Mouse (Mus musculus) intestine, embryonic 15.5 days (tissue): ENCODE measurements around the gene Kmt2c. TPM values are rescaled to one million over a fixed set of nuclear protein-coding genes. Genes with fewer than 3 reads are reported as not detected.

Source experiments
- ATAC-seq: fragments of 200-750 bp; cut with Nextera tagmentation; 2 replicates; pipeline ENCODE4 v1.8.0; 2017; ENCODE audit warnings: moderate TSS enrichment, moderate library complexity
- H3K27ac ChIP-seq: fragments of 300-500 bp; sonication (generic); 2 replicates; pipeline ENCODE4 v1.5.1; 2015; ENCODE audit warnings: mild to moderate bottlenecking, inconsistent platforms
- H3K27me3 ChIP-seq: fragments of 300-500 bp; sonication (generic); replicated peaks from 2 replicates; pipeline ENCODE4 v1.6.1; 2015; ENCODE audit warnings: inconsistent platforms
- H3K36me3 ChIP-seq: fragments of 300-500 bp; sonication (generic); 2 replicates; pipeline ENCODE4 v1.6.1; 2015; ENCODE audit warnings: inconsistent platforms
- H3K4me1 ChIP-seq: fragments of 300-500 bp; sonication (generic); replicated peaks from 2 replicates; pipeline ENCODE4 v1.6.1; 2015; ENCODE audit warnings: inconsistent platforms
- H3K4me2 ChIP-seq: fragments of 300-500 bp; sonication (generic); replicated peaks from 2 replicates; pipeline ENCODE4 v1.6.1; 2015; ENCODE audit warnings: mild to moderate bottlenecking, inconsistent platforms
- H3K4me3 ChIP-seq: fragments of 300-500 bp; sonication (generic); replicated peaks from 2 replicates; pipeline ENCODE4 v1.5.1; 2015; ENCODE audit warnings: inconsistent platforms
- H3K9ac ChIP-seq: fragments of 300-500 bp; sonication (generic); 2 replicates; pipeline ENCODE4 v1.6.1; 2015; ENCODE audit warnings: inconsistent platforms
- H3K9me3 ChIP-seq: fragments of 300-500 bp; sonication (generic); 2 replicates; pipeline ENCODE4 v1.6.1; 2016; ENCODE audit warnings: inconsistent platforms
- WGBS: fragments of 180-500 bp; shearing (Covaris S2); methylation state at CpG from one replicate; pipeline ENCODE4 v1.1.7; 2015; 5-methylcytosine and 5-hydroxymethylcytosine counted together
- polyA plus RNA-seq: library from polyadenylated mRNA; unstranded; fragments of >200 nt; fragmentation: Nextera tagmentation; extraction: Ambion mirVana; gene quantifications from 2 replicates; pipeline ENCODE4 v1.2.1, GENCODE M21; 2015

The Kmt2c gene
- 11.5 and 11.8 TPM in 2 replicates for polyA plus RNA-seq

DNA sequence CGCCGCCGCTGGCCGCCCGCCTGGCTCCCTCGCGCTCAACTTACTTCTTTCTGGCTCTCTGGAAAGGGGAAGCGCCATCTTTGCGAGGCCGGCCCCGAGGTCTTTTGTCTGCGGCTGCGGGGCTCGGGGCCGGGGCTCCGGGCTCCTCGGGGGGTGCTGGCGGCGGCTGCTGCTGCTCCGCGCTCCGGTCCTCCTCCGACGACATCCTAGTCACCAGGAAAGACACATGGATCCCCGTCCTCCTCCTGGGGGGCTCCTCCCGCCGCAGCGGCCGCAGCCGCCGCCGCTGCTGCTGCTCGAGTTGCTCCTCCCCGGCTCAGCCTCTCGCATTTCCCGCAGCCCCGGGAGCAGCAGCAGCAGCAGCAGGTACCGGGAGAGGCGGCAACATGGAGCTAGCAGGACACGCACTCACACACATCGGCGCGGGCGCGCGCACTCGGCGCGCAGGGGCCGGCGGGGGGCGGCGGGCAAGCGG, at the start of gene Kmt2c:
Gene Kmt2c (minus strand): TSS at position 438 of the 475 bp plus-strand sequence.
- Histone ChIP-seq H3K9ac (peak within 1 kb of the TSS; percentile 93), H3K4me1 (peaks cover 3% of the 10 kb centered on the region; the same call in 1 of the 2 replicates), H3K27ac (peak within 1 kb of the TSS; percentile 100), H3K36me3 (no peaks in the 10 kb centered on the region), H3K4me2 (peak within 1 kb of the TSS; percentile 81), H3K27me3 (no peaks in the 10 kb centered on the region), H3K4me3 (peak within 1 kb of the TSS; percentile 96), H3K9me3 (no peaks in the 10 kb centered on the region)
- under 1% methylated on average over 47 of the region's 54 CpGs for WGBS
- ATAC-seq = peak; percentile 29

DNA sequence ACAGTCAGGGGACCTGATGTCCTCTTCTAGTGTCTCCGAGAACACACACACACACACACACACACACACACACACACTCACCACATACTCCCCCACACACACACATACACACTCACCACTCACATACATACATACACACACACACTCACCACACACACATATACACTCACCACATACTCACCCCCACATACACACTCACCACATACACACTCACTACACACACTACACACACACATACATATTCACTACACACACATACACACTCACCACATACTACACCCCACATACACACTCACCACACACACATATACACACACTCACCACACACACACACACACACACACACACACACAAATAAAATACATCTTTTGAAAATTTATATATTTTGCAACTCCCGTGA, 48.3 kb upstream of the Kmt2c start:
- no peak overlapping the region for H3K27ac ChIP-seq
- H3K36me3 ChIP-seq = no peaks in the 10 kb centered on the region
- H3K4me3 ChIP-seq = no peak overlapping the region
- 92% methylated on average over 2 of the region's 2 CpGs for WGBS
- no peaks in the 10 kb centered on the region for H3K4me1 ChIP-seq
- no peak for ATAC-seq
- no peaks in the 10 kb centered on the region for H3K27me3 ChIP-seq
- no peaks in the 10 kb centered on the region for H3K9me3 ChIP-seq
- no peak overlapping the region for H3K9ac ChIP-seq
- H3K4me2 ChIP-seq = no peak overlapping the region

DNA sequence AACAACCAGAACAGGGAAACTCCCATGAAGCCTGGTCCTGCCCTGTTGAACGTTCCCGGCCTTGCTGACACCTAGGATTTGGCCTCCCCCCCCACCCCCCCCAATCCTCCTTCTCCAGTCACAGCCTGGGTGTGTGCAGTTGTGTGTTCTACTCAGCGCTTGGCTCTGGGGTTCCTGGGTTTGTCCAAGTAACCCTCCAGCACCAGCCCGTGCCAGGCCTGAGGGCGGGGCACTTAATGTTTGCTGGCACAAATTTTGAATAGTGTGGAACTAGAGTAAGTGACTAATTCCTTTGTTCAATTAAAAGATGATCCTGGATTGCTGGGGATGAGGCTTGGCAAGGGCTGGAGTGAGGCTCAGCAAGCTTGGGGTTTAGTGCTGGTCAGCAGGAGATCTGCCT, 46.0 kb upstream of the Kmt2c start:
- no peak for ATAC-seq
- no peaks in the 10 kb centered on the region for H3K4me1 ChIP-seq
- H3K4me3 ChIP-seq = no peak overlapping the region
- H3K27ac ChIP-seq = no peak overlapping the region
- H3K4me2 ChIP-seq = no peak overlapping the region
- H3K27me3 ChIP-seq = no peaks in the 10 kb centered on the region
- 79% methylated on average over 5 of the region's 5 CpGs for WGBS
- H3K9me3 ChIP-seq = no peaks in the 10 kb centered on the region
- no peaks in the 10 kb centered on the region for H3K36me3 ChIP-seq
- H3K9ac ChIP-seq = no peak overlapping the region

DNA sequence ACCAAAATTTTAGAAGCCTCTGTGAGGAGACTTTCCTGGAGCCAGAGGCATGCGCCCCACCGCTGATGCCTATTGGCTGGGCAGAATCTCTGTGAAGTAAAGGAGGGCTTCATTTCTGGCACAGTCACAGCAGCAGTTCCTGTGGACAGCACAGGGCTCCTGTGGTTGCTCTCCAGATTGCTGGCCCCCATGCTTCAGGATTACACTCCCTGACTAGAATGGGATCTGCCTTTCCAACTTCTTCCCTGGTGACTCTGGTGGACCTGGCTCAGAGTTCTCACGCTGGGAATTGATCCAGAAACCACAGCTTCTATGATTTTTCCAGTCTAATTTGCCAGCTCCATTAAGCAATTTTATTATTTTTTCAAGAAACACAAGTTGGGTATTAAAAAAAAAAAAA, 45.5 kb upstream of the Kmt2c start:
- H3K27me3 ChIP-seq = no peaks in the 10 kb centered on the region
- WGBS = 94% methylated on average over 3 of the region's 3 CpGs
- H3K9me3 ChIP-seq = no peaks in the 10 kb centered on the region
- no peaks in the 10 kb centered on the region for H3K4me1 ChIP-seq
- H3K4me2 ChIP-seq = no peak overlapping the region
- no peak overlapping the region for H3K9ac ChIP-seq
- no peak for ATAC-seq
- no peak overlapping the region for H3K4me3 ChIP-seq
- H3K27ac ChIP-seq = no peak overlapping the region
- H3K36me3 ChIP-seq = no peaks in the 10 kb centered on the region

DNA sequence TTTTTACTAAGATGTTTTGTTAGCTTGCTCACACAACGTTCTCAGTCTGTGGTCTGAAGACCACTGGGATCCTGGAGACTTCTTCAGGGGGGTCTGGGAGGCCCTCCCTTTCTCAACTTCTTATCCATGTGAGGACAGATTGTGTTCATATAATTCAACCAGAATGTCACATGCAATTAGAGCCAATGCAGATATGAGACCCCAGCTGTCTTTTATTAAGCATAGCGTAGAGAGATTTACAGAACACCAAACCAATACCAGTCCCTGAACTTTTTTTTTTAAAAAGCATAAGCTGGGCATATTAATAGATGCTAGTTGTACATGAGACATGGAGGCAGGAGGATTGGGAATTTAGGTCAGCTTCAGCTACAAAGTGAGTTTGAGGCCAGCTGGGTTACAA, 43.1 kb upstream of the Kmt2c start:
- no peaks in the 10 kb centered on the region for H3K4me1 ChIP-seq
- no peaks in the 10 kb centered on the region for H3K27me3 ChIP-seq
- H3K4me3 ChIP-seq = no peak overlapping the region
- H3K4me2 ChIP-seq = no peak overlapping the region
- no peak for ATAC-seq
- WGBS = 62% methylated on average over 2 of the region's 2 CpGs
- H3K9ac ChIP-seq = no peak overlapping the region
- H3K9me3 ChIP-seq = no peaks in the 10 kb centered on the region
- H3K36me3 ChIP-seq = no peaks in the 10 kb centered on the region
- H3K27ac ChIP-seq = no peak overlapping the region

DNA sequence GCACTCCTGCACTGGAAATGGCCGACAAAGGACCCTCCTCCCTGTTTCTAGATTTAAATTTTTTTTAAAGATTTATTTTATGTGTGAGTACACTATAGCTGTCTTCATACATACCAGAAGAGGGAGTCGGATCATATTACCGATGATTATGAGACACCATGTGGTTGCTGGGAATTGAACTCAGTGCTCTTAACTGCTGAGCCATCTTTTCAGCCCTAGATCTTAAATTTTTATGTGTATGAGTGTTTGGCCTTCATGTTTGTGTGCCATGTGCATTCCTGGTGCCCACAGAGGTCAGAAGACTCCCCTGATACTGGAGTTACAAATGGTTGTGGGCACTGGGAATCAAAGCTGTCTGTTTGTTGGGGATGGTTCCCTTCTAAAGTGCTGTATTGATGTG, 42.3 kb upstream of the Kmt2c start:
- Histone ChIP-seq H3K4me1 (no peaks in the 10 kb centered on the region), H3K36me3 (no peaks in the 10 kb centered on the region), H3K4me3 (no peak overlapping the region), H3K9me3 (no peaks in the 10 kb centered on the region), H3K9ac (no peak overlapping the region), H3K27me3 (no peaks in the 10 kb centered on the region), H3K27ac (no peak overlapping the region), H3K4me2 (no peak overlapping the region)
- ATAC-seq = no peak
- WGBS = 80% methylated on average over 3 of the region's 3 CpGs

DNA sequence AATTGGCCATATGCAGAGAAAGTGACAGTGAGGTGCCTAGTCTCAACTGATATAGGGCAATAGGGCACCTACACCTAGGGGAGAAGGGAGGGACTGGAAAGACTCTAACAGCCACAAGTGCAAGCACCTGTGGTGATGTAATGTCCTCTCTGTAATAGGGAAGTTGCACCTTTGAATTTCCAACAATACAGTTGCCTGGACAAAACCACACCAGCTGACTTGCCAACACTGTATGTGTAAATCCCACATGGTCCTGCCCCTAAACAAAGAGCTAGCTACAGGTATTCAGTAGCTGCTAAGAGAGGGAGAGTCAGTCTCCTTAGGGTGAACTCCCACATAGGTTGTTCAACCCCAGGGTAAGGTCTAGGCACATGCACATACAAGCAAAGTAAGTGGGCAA, 41.8 kb upstream of the Kmt2c start:
- Histone ChIP-seq H3K27ac (no peak overlapping the region), H3K4me2 (no peak overlapping the region), H3K4me1 (no peaks in the 10 kb centered on the region), H3K36me3 (no peaks in the 10 kb centered on the region), H3K4me3 (no peak overlapping the region), H3K9ac (no peak overlapping the region), H3K9me3 (no peaks in the 10 kb centered on the region), H3K27me3 (no peaks in the 10 kb centered on the region)
- no peak for ATAC-seq

DNA sequence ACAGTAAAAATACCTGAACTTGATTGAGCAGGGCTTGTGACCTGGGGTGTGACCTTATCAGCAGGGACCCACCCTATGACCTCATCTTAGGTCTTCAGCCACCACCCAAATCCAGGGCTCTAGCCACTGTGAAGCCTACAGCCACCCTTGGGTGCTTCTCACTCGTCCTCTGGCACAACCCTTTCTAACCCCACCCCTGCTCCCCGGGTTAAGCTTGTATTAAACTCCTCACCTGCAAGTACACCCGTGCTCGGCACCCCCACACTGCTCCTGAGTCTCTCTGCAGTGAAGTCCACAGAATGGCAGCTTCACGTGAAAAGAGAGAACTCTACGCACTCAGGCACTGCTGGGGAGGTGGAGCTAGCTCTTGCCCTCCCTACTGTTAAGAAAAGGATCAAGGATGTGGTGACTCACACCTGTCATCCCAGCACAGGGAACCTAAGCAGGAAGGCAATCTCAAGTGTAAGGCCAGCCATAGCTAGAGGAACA, 38.4 kb upstream of the Kmt2c start:
- no peak overlapping the region for H3K4me3 ChIP-seq
- H3K27me3 ChIP-seq = no peaks in the 10 kb centered on the region
- H3K9ac ChIP-seq = no peak overlapping the region
- H3K36me3 ChIP-seq = no peaks in the 10 kb centered on the region
- ATAC-seq = peak; percentile 80
- H3K9me3 ChIP-seq = no peaks in the 10 kb centered on the region
- WGBS = 36% methylated on average over 6 of the region's 6 CpGs
- no peaks in the 10 kb centered on the region for H3K4me1 ChIP-seq
- 0 out of 2 replicates have a peak overlapping the region, but pooled peaks have one; percentile 40 for H3K27ac ChIP-seq
- H3K4me2 ChIP-seq = 0 out of 2 replicates have a peak overlapping the region, but pooled peaks have one; percentile 24

DNA sequence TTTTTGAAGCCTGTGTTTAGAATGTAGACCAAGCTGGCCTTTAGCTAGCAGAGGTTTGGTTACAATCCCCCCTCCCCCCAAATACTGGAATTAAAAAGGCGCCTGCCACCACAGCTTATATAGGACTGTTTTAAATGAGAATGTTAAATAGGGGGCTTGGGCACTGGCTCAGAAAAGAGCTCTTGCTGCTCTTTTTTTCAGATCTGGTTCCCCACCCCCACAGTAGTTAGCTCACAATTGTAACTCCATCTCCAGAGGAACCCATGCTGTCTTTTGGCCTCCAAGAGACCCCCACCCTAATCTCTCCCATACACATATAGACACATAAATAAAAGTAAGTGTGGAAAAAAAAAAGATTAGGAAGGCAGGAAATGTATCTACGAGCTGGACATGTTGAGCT, 37.9 kb upstream of the Kmt2c start:
- Histone ChIP-seq H3K4me1 (no peaks in the 10 kb centered on the region), H3K4me3 (no peak overlapping the region), H3K9me3 (no peaks in the 10 kb centered on the region), H3K4me2 (no peak overlapping the region), H3K27me3 (no peaks in the 10 kb centered on the region), H3K36me3 (no peaks in the 10 kb centered on the region), H3K9ac (no peak overlapping the region), H3K27ac (no peak overlapping the region)
- 66% methylated on average over 2 of the region's 2 CpGs for WGBS
- ATAC-seq = no peak

DNA sequence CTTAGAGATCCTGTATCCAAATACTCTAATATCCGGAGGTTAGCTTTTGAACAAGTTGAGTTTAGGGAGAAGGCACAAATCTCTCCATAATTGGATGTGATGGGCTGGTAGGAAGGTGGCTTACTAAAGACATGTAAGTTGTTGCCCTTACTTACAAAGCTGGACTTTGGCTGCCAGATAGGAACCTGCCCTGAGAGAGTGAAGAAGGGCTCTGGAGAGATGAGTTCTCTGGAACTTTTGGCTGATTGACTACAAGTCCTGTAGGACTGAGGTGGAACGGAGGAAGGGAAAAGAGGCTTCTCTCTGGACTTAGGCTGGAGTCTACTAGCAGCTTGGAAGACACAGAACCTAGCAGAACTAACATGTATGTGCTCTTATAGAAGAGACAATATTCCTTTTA, 37.0 kb upstream of the Kmt2c start:
- H3K4me1 ChIP-seq = no peaks in the 10 kb centered on the region
- H3K27ac ChIP-seq = no peak overlapping the region
- no peaks in the 10 kb centered on the region for H3K36me3 ChIP-seq
- no peak overlapping the region for H3K9ac ChIP-seq
- ATAC-seq = no peak
- no peak overlapping the region for H3K4me2 ChIP-seq
- no peak overlapping the region for H3K4me3 ChIP-seq
- no peaks in the 10 kb centered on the region for H3K9me3 ChIP-seq
- 92% methylated on average over 2 of the region's 2 CpGs for WGBS
- H3K27me3 ChIP-seq = no peaks in the 10 kb centered on the region

DNA sequence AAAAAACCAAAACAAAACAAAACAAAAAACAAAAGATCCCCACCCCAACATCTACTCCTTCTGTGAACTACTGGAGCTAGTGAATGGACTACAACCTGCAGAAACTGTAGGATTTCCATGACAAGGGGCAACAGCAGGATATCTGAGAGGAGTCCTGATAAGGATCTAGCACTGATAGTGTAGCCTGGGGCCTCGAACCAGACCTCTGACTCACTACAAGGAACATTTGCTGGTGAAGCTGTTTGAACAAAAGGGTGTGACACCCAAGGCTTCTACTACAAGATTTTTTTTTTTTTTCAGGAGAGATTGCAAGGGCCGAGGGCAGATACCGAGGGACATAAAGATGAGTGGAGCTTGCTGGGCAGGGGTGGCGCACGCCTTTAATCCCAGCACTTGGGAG, 34.7 kb upstream of the Kmt2c start:
- WGBS = 74% methylated on average over 5 of the region's 5 CpGs
- Histone ChIP-seq H3K4me3 (no peak overlapping the region), H3K27me3 (no peaks in the 10 kb centered on the region), H3K27ac (no peak overlapping the region), H3K36me3 (no peaks in the 10 kb centered on the region), H3K9ac (no peak overlapping the region), H3K9me3 (no peaks in the 10 kb centered on the region), H3K4me2 (no peak overlapping the region), H3K4me1 (no peaks in the 10 kb centered on the region)
- no peak for ATAC-seq

DNA sequence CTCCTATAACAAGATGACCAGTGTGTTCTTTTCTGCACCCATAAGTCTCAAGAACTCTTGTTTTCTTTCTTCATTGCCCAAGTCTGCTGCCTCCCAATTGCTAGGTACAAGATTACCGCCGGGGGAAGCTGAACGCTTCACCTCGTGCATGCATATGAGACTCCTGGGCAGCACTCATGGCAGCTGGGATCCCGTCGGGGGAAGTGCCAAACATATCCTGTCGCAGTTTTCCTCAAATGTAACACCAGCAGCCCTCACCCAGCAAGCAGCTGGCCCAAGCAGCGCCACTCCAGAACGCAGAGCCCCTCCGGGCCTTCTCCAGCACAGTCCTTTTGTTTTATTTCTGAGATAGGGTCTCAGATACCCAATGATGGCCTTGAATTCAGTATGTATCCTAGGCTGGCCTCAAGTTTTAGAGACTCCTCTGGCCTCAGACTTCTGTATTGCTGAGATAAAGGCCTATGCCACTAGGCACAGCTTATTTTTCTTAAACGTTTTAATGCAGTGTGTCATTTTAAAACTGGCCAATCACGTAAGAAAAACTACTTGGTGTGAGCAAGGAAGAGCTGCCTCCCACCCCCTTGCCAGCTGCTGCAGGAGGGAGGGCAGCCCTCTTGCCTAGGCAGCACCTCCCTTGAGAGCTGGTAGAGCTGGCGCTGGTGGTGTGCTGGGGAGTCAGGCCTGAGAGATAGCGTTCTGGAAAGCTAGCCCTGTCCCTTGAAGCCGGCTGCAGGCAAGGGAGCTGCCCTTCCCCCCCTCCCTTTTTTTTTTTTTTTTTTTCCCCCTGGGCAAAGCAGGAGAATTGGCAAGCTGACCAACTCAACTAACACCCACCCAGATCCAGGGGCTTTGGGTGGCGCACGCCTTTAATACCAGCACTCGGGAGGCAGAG, 33.9 kb upstream of the Kmt2c start:
- H3K9ac ChIP-seq = no peak overlapping the region
- H3K4me1 ChIP-seq = 0 out of 2 replicates have a peak, but pooled peaks cover 2% of the 10 kb centered on the region
- no peak overlapping the region for H3K4me2 ChIP-seq
- no peak overlapping the region for H3K4me3 ChIP-seq
- H3K27me3 ChIP-seq = no peaks in the 10 kb centered on the region
- H3K9me3 ChIP-seq = no peaks in the 10 kb centered on the region
- WGBS = 61% methylated on average over 18 of the region's 18 CpGs
- H3K36me3 ChIP-seq = no peaks in the 10 kb centered on the region
- no peak for ATAC-seq
- no peak overlapping the region for H3K27ac ChIP-seq

DNA sequence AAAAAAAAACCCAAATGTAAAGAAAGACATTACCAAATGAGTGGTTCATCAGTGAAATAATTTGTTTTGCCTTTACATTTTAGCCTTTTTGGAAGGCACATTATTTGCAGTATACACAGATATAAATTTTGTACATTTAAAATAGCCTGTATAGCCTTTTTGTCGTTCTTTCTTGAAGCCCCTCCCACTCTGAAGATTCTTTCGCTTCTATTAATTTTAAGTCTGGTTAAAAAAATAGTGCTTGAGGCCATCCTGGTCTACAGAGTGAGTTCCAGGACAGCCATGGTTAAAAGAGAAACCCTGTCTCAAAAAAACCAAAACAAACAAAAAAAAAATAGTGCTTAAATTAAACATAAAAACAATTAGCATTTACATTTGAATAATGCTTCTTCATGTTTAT, 32.0 kb upstream of the Kmt2c start:
- ATAC-seq = no peak
- Histone ChIP-seq H3K27ac (no peak overlapping the region), H3K36me3 (no peaks in the 10 kb centered on the region), H3K9me3 (no peaks in the 10 kb centered on the region), H3K4me3 (peak overlapping the region; percentile 71), H3K9ac (no peak overlapping the region), H3K27me3 (no peaks in the 10 kb centered on the region), H3K4me1 (peaks cover 9% of the 10 kb centered on the region), H3K4me2 (peak overlapping the region; percentile 69; the same call in 1 of the 2 replicates)
- WGBS = 14% methylated on average over 2 of the region's 2 CpGs
